Mouse (Mus musculus): ENCODE results near the gene Mov10.
"Not testable (repeated sequence)": the region's sequence is repeated elsewhere in the genome, so short reads cannot be mapped to it uniquely, and the experiment has no call there.

Gene Mov10

DNA sequence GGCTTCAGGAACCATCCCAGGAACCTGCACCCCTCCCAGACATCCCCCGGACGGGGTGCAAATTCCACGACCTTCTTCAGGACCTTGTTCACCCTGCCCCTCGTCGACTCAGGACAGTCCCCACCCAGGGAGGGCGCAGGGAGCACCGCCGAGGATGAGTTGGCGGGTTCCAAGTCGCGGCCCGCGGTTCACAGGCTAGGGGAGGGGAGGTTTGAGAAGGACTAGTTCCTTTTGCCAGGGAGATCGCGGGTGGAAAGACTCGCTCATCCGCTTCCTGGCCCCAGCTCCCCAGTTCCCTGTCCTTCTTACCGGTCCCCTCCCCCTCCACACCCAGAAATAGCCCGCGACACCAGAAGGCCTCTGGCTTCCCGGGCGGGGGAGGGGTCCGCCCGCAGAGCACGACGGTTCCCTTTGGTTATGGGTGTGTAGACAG lies 36.9 kb downstream of the Mov10 start, which contains the start of gene Fam19a3:
Fam19a3 (minus strand) TSS at position 370 of the 433 bp plus-strand sequence.
- no peak for DNase-seq (ENCODE audit: low spot score in 2 of 2)

GRCm38 (mm10) chr3:104780561-104781420 lies 37.6 kb downstream of the Mov10 start, which contains the start of gene Ppm1j:
Gene Ppm1j, plus strand, starts transcription at chr3:104781056.
- no peak for DNase-seq (ENCODE audit: low spot score in 2 of 2)

GRCm38 (mm10) chr3:104779949-104780348 lies 38.4 kb downstream of the Mov10 start:
- no peak for DNase-seq (ENCODE audit: low spot score in 2 of 2)

GRCm38 (mm10) chr3:104777342-104777741 lies 41.0 kb downstream of the Mov10 start:
- DNase-seq (ENCODE audit: low spot score in 2 of 2), result no peak

- DNase-seq (ENCODE audit: low spot score in 2 of 2), result no peak
Measured at GRCm38 (mm10) chr3:104773301-104773700, 45.1 kb downstream of the Mov10 start.

DNA sequence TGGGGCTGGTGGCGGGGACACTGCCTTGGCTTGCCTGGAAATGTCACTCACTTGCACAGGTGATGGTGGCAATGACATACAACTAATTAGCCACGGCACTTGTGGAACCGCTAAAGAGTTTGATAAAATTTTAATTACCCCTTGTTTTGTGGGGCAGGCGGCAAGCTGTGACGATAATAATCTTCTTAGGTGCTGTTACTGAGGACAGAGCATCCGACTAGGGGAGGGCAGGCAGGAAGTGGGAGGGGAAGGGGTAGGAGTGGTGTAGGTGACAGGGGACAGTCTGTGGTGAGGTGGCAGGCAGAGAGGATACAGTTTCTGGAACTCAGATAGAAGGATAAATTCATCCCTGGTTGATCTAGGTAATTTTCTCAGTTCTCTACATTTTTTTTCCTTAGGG lies 46.9 kb downstream of the Mov10 start:
- no peak for DNase-seq (ENCODE audit: low spot score in 2 of 2)

- DNase-seq (ENCODE audit: low spot score in 2 of 2), result no peak
Measured at GRCm38 (mm10) chr3:104770918-104771317, 47.4 kb downstream of the Mov10 start.

GRCm38 (mm10) chr3:104770035-104770434 lies 48.3 kb downstream of the Mov10 start:
- no peak for DNase-seq (ENCODE audit: low spot score in 2 of 2)

GRCm38 (mm10) chr3:104769135-104769534 lies 49.2 kb downstream of the Mov10 start:
- DNase-seq (ENCODE audit: low spot score in 2 of 2), result no peak

DNA sequence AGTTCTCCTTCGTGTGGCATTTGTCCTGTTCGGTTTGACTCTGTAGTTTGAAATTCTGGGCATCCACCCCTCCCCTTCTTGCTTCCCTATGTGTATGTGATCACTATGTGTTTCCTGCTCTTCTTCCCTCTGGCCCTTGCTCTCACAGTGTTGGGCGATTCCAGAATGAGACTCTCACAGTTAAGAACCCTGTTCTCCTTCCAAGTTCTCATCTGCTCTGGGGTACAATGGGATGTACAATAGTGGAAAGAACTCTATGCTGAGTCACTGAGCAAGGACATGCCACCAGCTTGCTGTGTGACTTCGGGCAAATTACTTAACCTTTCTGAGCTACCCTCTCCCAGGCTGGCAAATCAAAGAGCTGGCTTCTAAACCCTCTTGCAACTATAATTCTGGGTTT lies 50.6 kb downstream of the Mov10 start:
- DNase-seq (ENCODE audit: low spot score in 2 of 2), result no peak

- no peak for DNase-seq (ENCODE audit: low spot score in 2 of 2)
Measured at GRCm38 (mm10) chr3:104767141-104767540, 51.2 kb downstream of the Mov10 start.

DNA sequence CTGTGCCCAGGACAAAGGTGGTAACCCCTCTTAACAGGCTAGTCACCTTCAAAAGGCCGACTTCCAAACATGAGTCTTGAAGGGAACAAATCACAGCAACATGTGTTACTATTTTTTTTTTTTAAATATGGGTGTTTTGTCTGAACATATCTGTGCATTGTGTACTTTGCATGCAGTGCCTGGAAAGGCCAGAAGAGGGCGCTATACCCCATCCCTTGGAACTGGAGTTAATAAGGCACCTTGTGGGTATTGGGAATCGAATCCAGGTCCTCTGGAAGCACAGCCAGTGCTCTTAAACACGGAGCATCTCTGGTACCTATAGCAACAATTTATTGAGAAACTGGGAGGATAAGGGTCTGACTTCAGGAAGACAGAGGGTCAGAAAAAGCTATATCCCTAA lies 53.3 kb downstream of the Mov10 start:
- no peak for DNase-seq (ENCODE audit: low spot score in 2 of 2)

DNA sequence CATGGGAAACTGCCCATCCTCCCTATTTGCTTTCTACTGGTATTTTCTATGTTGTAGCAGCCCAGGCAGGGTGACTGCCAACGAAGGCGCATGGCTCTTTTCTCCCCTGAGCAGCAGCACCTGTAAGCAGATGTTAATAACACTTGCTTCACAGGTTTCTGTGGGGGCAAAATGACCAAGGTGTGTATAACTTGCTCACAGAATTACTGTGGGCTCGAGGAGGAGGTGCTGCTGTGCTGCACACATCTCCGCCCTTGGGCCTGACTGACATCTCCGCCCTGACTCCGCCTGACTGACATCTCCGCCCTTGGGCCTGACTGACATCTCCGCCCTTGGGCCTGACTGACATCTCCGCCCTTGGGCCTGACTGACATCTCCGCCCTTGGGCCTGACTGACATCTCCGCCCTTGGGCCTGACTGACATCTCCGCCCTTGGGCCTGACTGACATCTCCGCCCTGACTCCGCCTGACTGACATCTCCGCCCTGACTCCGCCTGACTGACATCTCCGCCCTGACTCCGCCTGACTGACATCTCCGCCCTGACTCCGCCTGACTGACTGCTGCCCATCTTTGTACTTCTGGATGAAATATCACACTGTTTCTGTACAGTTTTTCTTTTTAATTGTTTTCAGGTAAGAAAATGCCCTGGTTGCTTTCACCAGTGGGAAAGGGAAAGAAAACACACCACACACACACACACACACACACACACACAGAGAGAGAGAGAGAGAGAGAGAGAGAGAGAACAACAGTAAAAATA lies 56.1 kb downstream of the Mov10 start:
- not testable (repeated sequence) for DNase-seq (ENCODE audit: low spot score in 2 of 2)

GRCm38 (mm10) chr3:104758869-104759268 lies 59.5 kb downstream of the Mov10 start:
- DNase-seq (ENCODE audit: low spot score in 2 of 2), result no peak

DNA sequence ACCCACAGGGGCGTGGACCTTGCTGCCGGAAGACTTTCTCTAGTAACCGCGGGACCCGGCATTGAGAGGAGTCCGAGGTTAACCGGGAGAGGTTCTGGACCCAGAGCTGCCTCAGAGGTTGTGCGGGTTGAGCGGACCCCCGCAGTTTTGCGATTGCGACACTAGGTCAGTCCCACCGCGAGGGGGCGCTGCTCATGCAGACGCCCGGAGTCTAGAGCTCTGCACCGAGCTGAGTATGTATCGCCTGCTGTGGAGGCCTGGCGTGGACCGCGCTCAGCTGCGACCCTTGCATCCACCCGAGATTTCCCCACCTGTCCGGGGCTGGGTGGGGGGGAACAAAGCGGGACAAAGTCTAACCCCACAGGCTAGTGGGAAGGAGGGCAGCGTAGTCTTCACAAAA lies 60.0 kb downstream of the Mov10 start:
- DNase-seq (ENCODE audit: low spot score in 2 of 2), result peak in 1 of 2 experiments; percentile 26

- not testable (repeated sequence) for DNase-seq (ENCODE audit: low spot score in 2 of 2)
Measured at GRCm38 (mm10) chr3:104752845-104753244, 65.5 kb downstream of the Mov10 start.

Measured in right cerebral cortex, postnatal 36 days (tissue).